Mouse (Mus musculus) c-Kit-positive CD71-positive TER-119-negative erythroid progenitor cells, embryonic 14.5 days (primary cell): ENCODE data around the gene Tango6.
"Not testable (repeated sequence)": the region's sequence is repeated elsewhere in the genome, so short reads cannot be mapped to it uniquely, and the experiment has no call there.

Experiments
- DNase-seq: peaks from one replicate; pipeline ENCODE4 v3.0.0-alpha.2; 2013; ENCODE audit warnings: low read depth

Tango6 gene

GRCm38 (mm10) chr8:106761317-106761716 lies 78.4 kb downstream of the Tango6 start:
- DNase-seq, result no peak

GRCm38 (mm10) chr8:106761867-106762523 lies 79.1 kb downstream of the Tango6 start:
- no peak for DNase-seq

- DNase-seq, result no peak
Measured at GRCm38 (mm10) chr8:106764529-106764928, 81.7 kb downstream of the Tango6 start.

- DNase-seq, result no peak
Measured at GRCm38 (mm10) chr8:106765570-106765969, 82.7 kb downstream of the Tango6 start.

GRCm38 (mm10) chr8:106766736-106767135 lies 83.9 kb downstream of the Tango6 start:
- no peak for DNase-seq

- no peak for DNase-seq
Measured at GRCm38 (mm10) chr8:106769147-106769805, 86.4 kb downstream of the Tango6 start.

- no peak for DNase-seq
Measured at GRCm38 (mm10) chr8:106770596-106771179, 87.8 kb downstream of the Tango6 start.

- DNase-seq, result no peak
Measured at GRCm38 (mm10) chr8:106772094-106772493, 89.2 kb downstream of the Tango6 start.

GRCm38 (mm10) chr8:106772501-106772900 lies 89.6 kb downstream of the Tango6 start:
- no peak for DNase-seq

GRCm38 (mm10) chr8:106774567-106775320 lies 91.9 kb downstream of the Tango6 start:
- DNase-seq, result no peak

- no peak for DNase-seq
Measured at GRCm38 (mm10) chr8:106789623-106790022, 106.8 kb downstream of the Tango6 start.

GRCm38 (mm10) chr8:106794820-106795219 lies 112.0 kb downstream of the Tango6 start:
- DNase-seq, result no peak

GRCm38 (mm10) chr8:106799821-106800220 lies 117.0 kb downstream of the Tango6 start:
- DNase-seq, result no peak

GRCm38 (mm10) chr8:106801261-106801660 lies 118.4 kb downstream of the Tango6 start:
- DNase-seq, result no peak

GRCm38 (mm10) chr8:106802384-106803137 lies 119.7 kb downstream of the Tango6 start:
- not testable (repeated sequence) for DNase-seq

- DNase-seq, result no peak
Measured at GRCm38 (mm10) chr8:106805859-106806258, 123.0 kb downstream of the Tango6 start.

- DNase-seq, result no peak
Measured at GRCm38 (mm10) chr8:106807461-106807860, 124.6 kb downstream of the Tango6 start.

GRCm38 (mm10) chr8:106809726-106810125 lies 126.9 kb downstream of the Tango6 start:
- DNase-seq, result no peak

- no peak for DNase-seq
Measured at GRCm38 (mm10) chr8:106810406-106810805, 127.5 kb downstream of the Tango6 start.

GRCm38 (mm10) chr8:106812560-106812959 lies 129.7 kb downstream of the Tango6 start:
- no peak for DNase-seq

- DNase-seq, result no peak
Measured at GRCm38 (mm10) chr8:106816431-106817170, 133.7 kb downstream of the Tango6 start.
